Mouse (Mus musculus) right cerebral cortex, postnatal 36 days (tissue): ENCODE data around the gene Slc30a10.
A peak's percentile ranks its signal among the peaks of the same experiment; 100 is the strongest.

ENCODE experiments used
- DNase-seq, 2 experiments: peaks; one replicate each; pipeline ENCODE4 v3.0.0; 2022; ENCODE audit warnings: low spot score in 2 of 2, mixed read lengths in 1 of 2

The Slc30a10 gene

DNA sequence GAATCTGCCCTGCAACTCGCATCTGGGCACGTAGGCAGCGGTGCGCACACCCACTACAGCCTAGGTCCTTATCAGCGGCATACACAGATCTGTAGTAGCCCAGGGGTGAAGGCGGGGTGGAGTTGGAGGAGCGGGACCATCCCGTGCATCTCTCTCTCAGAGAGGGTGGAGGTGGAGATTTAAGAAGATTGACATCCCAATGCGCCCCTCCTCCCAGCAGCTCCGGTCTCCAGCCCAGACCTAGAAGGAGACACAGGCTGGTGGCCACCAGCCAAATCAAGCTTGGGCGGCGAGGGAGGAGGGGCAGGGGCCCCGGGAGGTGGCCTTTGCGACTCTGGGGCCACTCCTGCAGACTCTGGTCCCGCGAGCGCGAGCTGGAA lies at the start of gene Slc30a10:
Slc30a10 (plus strand) TSS at position 274 of the 380 bp plus-strand sequence.
- peak; percentile 23 to 29 for DNase-seq

DNA sequence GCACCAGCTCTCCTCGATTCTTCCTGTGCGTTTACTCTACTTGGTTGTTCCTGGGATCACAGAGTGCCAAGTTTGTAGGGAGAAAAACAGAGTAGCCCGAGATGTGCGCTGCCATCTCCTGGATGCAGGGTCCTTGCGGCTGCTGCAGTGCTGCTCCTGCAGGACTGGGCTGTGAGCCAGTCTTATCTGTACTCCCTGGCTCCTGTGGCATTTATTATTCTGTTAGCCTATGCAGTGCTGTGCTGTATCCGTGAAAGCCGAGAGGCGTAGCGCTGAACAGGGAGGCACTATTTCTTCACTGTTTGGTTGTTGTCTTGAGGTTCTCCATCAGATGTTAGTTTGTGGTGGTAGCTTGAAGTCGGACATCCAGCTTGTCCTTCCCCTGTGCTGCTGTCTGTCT lies 48.7 kb upstream of the Slc30a10 start:
- no peak for DNase-seq

DNA sequence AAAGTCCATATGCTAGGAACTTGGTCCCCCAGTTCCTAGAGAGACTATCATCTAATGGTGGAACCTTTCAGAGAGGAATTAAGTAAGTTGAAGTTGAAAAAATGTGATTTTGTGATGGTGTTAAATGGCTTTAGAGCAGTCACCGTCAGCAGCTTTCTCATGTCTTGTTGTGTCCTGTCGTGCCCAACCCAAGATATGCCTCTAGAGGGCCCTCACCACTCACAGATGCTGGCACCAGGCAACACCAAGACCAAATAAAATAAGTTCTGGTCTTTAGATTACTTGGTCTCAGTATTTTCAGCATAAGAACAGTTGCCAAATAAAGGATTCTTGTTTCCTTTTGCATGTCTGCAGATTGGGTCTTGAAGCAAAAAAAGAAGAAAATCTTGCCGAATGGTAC lies 44.8 kb upstream of the Slc30a10 start:
- no peak for DNase-seq

DNA sequence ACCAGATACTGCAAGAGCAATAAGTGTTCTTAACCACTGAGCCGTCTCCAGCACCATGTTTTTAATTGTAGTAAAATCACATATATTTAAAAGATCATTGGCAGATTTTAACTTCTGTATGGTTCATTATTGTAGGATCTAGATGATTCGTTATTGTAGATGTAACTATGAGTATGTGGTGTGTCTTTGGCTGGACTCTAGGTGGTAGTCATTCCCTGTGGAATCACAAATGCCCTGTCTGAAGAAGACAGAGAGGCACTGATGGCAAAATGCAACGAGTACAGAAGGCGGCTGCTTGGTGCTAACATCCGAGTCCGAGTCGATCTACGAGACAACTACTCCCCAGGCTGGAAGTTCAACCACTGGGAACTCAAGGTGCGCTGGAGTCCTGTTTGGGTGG lies 36.6 kb upstream of the Slc30a10 start:
- no peak for DNase-seq

DNA sequence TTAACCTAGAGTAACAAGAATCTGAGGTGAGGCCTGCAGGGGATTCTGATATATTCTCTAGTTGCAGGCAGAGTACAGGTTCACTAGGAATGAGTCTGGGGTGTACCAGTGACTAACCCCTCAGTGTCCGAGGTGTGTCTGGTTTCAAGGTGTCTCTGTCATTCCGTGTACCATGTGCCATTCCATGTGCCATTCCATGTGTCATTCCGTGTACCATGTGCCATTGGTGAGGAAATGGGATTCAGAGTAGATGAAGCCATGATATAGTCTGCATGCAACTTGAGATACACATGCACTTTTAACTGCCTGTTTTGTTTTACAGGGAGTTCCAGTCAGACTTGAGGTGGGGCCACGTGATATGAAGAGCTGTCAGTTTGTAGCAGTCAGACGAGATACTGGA lies 34.8 kb upstream of the Slc30a10 start:
- no peak for DNase-seq

DNA sequence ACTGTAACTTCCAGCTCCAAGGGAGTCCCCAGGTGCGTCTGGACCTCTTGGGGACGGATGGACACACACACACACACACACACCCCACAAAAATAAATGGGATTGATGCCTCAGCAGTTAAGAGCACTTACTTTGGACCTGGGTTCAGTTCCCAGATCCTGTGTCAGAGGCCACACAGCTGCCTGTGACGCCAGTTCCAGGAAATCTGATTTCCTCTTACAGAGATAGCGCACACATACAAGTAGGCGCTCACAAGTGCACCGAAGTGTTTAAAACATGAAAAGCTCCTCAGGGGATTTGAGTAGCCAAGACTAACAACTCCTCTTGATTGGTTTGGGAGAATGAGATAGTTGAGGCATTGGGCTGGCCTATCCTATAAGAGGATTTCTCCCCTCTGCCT lies 33.9 kb upstream of the Slc30a10 start:
- no peak for DNase-seq

DNA sequence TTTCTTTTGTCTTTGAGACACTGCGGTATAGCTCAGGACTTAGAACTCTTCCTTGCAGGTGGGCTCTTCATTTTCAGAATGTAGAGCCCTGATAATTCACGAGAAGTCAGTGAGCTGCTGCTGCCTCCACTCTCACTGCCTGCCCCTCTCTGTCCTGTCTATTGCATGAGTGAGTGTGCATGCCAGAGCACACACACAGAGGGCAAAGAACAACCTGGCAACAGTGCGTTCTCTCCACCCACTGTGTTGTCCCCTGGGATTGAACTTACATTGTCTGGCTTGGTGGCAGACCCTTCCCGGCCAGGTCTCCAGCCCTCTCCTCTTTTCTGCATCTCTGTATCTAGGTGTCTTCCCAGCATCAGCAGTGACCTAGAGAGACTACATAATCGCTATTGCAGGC lies 28.1 kb upstream of the Slc30a10 start:
- no peak for DNase-seq

DNA sequence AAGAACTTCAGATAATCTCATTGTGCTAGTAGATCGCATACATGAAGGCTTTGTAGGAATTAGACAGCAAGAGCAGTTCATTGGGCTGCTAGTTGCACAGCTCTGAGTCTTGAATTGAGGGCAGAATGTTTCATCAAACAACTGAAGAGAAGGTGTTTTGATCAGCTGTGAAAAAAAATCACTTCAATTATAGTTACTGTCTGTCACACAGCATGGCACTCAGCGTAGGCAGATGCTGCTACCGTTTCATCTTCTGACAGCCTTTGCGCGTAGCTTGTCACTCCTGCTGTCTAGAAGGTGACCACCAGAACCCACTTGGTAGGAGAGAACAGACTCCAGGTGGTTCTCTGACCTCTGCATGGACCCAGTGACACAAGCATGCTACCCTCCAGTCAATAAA lies 24.2 kb upstream of the Slc30a10 start:
- DNase-seq: no peak

DNA sequence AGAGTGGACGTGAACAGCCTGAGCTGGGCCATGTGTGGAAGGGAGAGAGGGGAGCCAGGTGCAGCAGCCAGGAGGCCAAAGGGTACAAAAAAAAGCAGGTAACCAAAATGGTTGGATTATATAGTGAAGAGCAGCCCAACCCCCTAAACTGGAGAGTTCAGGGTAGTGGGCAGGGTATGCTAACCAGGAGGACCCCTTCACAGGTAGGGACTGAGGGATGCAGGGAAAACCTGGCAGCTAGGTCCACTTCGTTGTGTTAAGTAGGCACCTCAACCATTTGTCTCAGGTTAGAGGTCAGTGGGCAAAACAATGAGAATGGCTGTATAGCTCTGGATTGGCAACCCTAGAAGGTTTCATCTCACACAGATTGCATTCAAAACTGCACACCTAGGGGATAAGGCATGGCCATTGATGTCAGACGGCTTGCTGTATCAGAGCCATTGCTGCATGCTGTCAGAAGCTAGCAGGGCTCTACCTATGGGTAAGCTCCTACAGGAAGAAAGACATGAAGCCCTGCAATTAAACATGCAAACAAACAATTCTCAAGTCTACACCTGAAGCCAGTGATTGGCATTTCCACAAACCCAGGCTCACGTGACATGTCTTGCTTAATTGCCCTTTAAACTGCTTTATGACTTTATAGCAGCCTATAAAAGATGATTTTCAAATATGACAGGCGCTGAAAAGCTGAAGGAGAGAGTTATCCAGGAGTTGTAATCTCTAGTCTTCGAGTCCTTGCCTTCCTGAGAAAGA lies 23.2 kb upstream of the Slc30a10 start:
- DNase-seq: no peak

DNA sequence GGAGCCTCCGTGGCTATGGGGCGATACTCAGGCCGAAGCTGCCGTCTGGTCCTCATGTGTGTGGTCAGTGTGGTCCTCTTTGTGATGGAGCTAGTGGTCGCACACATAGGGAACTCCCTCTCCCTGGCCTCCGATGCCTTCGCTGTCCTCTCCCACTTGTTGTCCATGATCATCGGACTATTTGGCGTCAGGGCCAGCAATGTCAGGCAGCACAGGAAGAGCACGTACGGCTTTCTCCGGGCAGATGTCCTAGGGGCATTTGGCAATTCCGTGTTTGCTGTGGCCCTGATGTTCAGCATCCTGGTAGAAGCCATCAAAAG lies 22.7 kb upstream of the Slc30a10 start:
- DNase-seq: no peak

DNA sequence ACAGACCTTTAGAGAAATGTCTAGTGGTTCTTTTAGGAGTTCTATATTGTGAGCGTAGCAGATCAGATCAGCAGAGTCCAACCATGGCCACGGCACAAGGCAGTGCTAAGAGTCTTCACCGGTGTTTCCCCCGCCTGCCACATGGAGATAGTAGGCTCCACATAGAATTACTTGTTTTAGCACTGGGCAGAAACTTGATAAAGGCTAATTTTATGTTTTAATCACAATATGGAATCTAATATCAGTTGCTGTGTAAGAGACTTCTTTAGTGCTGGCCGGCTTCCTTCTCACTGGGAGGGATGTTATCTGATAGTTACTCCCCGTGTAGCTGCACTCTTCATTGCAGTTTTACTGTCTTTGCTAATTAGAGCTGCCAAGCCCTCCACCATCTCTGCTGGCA lies 21.5 kb upstream of the Slc30a10 start:
- DNase-seq: no peak

DNA sequence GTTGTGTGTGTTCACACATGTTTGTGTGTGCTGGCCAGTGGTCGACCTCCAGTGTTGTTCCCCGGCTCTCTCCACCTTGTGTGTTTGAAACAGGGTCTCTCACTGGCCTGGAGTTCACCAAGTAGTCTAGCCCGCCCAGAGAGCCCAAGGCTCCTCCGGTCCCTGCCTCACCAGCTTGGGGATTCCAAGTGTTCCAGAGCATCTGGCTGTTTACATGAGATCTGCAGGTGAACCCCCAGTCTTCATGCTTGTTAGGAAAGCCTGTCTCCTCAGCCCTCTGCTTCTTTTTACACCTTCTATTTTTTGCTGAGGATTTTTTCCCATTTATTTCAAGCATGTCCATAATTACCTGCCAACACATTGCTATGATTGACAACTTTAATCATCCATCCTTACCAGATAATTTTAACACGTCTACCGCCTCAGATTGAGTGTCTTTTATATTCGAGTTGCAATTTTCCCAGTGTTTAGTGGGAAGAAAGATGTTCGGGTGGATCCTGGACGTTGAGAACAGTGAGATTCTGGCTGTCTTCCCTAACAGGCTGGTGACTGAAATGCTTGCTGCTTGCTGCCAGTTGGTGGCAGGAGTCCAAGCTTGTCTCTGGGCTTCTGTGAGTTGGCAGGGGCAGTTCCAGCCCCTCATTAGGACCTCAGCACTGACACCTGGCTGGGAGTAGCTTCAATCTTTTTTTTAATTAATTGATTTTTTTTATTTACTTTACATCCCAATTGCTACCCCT lies 15.6 kb upstream of the Slc30a10 start:
- peak; percentile 47 to 75 for DNase-seq

DNA sequence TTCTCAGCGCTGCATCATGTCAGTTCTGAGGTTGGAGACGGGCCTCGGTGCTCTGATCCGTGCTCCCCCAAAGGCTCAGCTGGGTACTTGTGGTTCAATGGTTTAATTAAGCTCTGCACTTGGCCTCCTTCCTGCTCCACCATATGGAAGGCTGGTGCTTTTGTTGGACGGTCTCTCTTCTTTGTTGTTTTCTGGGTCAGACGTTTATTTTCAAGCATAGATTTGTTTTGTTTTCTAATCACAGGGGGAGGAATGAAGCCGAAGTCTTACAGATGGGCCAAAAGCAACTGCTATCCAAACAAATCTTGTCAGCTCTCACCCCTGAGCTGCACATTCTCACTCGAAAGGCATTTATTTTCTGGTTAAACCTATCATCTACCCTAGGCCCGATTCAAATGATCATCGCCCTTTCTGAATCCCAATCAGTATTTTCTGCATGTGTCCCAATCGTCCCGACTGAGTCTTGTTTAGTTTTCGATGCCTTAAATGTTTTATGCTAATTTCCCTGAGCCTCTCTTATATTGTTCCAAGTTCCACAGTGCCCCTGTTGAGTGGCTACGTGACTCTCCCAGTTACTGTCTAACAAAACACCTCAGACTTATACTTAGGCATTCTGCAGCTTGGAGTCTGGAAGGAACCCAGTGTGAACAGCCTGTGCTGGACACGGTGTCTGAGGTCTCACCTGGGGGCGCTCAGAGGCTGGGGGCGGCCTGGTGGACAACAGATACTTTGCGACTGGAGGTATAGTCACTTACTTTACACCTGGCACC lies 12.8 kb upstream of the Slc30a10 start:
- no peak for DNase-seq

DNA sequence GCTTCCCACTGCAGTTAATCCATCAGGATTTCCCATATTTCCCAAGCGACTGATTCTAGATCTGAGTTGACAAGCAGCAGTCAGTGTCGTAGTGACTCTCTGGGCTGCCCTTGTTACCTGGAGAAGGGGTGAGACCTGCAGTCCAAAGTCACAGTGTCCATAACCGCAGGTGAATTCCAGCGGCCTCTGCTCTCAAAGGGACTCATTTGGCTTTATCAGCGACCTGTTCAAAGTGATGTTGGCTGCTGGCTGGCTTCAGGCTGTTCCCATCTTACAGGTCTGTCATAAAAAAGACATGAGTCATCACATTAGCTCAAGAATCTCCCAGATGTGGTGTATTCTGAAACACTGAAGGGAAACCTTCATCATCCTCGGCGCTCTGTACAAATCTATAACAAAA lies 5.7 kb upstream of the Slc30a10 start:
- DNase-seq: no peak

DNA sequence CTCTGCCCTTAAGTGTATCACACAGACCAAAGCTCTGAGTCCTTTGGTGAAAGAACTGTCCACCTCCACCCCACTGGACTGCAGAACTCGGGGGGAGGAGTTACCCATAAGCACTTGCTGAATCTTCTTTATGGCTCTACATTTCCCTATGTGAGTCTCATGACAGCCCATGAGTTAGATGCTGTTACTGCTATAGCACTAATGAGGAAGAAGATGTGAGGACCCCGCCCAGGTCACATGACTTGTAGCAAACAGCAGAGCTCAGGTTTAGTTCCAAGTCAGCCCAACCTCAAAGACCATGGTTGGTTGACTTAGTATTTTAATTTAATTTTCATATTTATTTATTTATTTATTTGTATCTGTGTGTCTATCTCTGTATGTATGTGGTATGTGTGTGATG lies 4.9 kb upstream of the Slc30a10 start:
- no peak for DNase-seq

DNA sequence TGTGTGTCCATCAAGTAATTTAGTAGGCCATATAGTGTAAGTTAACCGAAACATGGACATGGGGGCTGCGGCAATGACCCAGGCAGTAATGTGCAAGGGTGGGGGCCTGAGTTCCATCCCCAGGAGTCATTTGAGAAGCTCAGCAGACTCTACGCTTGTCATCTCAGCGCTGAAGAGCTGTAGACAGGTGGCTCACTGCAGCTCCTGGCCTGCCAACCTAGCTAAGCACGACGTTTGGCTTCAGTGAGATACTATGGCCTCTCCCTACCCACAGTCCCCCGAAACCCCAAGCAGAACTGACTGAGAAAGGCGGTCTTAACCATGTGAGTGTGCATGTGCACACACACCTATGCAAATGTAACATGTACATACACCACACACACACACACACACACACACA lies 3.6 kb upstream of the Slc30a10 start:
- DNase-seq: no peak

DNA sequence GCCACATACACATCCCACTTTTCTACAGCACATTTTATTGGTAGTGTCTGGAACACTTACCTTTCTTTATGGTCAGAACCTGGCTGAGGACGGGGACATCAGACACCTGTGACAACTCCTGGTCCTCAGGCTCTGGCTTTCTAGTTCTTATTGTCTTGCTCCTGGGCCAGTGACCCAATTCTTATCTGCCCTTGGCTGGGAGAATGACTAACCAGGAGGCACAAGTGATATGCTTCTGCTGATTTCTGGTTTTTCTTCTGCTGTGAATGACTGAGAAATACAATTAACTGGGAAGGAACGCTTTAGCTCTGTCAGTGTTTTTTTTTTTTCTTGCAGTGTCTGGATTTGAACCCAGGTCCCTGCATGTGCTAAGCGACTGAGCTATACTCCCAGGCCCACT lies 3.2 kb upstream of the Slc30a10 start:
- DNase-seq: no peak

DNA sequence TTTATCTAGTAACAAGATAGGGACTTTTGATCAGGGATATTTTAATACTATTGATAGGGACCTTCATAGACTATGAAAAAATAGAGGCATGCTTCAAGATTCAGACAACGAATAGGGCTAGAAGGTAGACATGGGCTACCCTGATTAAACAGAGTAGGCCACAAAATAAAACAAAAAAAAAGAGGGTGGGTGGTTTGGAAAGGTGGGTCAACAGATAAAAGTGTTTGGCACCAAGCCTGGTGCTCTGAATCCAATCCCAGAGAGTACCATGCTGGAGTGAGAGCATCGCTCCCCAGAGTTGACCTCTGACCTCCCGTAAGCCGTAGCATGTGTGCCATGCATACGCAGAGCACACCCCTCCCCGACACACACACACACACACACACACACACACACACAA lies 2.2 kb upstream of the Slc30a10 start:
- no peak for DNase-seq

DNA sequence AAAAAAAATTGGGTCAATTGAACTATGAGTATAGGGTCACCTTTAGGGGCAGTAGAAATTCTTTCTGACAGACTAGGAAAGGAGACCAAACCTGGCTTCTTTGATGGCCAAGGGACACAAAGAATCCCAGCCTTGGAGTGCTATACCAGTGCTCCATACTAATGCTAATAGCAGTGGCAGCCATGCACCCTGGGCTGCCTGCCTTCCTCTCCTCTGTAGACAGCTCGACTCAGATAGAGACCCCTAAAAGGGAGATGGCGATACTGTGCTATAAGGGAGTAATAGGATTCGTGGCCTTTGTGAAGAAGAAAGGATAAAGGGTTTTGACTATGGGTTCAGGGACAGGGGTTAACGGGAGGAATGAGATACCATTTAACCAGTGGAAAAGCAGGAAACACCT lies 504 bp upstream of the Slc30a10 start:
- no peak for DNase-seq

DNA sequence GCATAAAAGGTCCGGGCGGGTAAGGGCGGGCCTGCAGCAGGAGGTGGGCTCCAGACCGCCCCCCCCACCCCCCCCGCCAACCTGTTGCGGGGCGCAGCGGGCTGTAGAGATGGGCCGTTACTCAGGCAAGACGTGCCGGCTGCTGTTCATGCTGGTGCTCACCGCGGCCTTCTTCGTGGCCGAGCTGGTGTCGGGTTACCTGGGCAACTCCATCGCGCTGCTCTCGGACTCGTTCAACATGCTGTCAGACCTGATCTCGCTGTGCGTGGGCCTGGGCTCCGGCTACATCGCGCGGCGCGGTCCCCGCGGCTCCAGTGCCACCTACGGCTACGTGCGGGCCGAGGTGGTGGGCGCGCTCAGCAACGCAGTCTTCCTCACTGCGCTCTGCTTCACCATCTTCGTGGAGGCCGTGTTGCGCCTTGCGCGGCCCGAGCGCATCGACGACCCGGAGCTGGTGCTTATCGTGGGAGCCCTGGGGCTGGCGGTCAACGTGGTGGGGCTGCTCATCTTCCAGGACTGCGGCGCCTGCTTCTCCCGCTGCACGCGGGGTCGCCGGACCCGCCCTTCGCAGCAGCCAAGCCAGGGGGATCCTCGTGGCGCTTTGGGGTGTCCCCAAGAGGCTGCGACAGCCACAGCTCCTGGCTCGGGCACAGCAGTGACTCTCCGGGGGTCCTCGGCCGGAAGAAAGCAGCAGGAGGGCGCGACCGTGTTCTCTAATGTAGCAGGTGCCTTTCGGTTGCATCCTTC lies 480 bp downstream of the Slc30a10 start:
- DNase-seq: peak; percentile 32 to 36

DNA sequence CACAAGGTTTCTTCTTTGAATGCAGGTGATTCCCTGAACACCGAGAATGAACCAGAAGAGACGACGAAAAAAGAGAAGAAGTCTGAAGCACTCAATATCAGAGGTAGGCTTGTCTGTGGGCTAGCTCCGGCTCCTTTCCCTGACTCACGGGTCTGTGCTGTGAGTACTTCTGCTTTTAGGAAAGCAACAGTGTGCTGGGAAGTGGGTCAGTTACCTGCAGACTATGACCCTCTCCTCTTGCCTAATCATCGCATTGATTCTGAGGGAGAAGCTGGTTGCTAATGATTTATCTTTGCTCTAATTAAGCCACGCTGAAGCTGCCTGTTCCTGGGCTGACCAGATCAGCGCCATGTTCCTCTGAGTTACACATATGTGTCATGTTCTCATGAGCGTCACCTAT lies 1.7 kb downstream of the Slc30a10 start:
- no peak for DNase-seq

DNA sequence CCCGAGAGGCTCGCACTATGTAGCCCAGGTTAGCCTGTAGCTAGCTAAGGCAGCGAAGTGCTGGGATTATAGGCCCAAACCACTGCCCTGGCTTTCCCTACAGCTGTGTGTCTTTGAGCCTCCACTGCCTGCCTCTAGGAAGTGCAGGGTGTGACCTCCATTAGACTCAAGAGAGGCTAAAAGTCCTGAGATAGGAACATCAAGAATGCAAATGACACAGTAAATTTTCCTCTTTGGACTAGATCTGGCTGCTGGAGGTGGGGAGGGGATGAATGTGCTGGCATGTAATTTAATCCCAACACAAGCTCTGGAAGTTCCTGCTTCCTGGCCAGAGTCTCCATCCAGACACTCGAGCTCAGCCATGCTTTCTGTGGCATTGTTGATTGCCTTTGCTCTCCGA lies 5.4 kb downstream of the Slc30a10 start:
- no peak for DNase-seq
